Mouse (Mus musculus): Measurements from ENCODE around the gene Grpr. TPM values are rescaled to one million over a fixed set of nuclear protein-coding genes. Genes with fewer than 3 reads are reported as not detected.

Gene Grpr
- 1 to 10 TPM in 3 of 4 experiments, under 1 TPM in 1; 0.97 to 1.8 (median 1.1) TPM for total RNA-seq (2022)

DNA sequence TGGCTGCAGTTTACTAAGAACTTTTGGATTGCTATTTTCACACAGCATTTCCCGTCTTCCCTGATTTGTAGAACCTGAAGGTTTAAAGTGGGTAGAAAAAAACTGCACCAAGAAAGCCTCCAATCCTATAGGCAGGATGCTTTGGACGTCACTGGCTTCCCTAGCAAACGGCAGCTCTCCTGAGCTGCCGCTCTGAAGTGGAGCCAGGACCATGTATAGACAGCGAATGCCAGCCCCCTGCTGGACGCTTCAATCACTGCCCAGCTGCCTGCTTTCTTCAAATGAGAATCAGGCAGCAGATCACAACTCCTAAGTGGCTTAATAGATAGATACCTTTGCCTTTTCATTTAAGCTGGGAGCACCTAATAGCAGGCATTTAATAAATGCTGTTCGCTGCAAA is at the start of gene Grpr:
TSS of gene Grpr (minus strand) at position 12 of the 400 bp plus-strand sequence.
- DNase-seq (ENCODE audit: low spot score in 2 of 2) = peak; percentile 4 to 16

DNA sequence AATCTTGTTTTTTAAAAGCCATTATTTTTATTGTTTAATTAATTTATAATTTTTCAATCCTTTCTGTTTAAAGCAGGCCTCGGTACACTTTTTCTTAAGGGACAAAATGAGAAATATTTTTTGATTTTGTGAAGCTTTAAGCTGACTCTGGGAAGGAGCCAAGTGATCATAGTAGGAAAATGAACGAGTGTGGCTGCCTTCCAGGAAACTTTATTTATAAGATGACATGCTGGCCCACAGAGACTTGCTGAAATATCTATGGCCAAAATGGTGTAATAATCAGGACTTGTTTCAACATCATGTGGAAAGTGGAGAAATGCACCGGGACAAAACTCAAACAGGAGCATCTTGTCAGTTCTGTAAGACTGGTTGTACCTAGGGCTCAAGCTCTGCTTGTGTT is 11.0 kb upstream of the Grpr start:
- DNase-seq (ENCODE audit: low spot score in 2 of 2) = no peak

DNA sequence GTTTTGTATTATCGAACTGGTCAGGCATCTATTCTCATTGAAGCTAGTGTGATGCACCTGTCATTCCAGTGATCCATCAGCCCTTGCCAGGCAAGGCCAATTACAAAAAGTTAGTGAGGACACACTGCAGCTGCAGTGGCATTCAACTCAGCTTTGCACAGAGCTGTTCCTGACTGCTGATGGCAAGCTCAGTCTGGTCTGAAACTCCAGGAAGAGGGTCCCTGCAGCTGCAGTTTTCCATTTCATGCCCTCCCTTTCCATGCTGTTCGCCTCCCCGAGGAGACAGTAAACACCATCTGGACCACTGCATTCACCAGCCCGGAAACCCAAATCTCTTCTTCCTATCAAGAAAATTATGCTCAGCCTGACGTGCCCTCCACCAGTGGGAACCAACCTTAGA is 2.4 kb downstream of the Grpr start:
- DNase-seq (ENCODE audit: low spot score in 2 of 2) = no peak

DNA sequence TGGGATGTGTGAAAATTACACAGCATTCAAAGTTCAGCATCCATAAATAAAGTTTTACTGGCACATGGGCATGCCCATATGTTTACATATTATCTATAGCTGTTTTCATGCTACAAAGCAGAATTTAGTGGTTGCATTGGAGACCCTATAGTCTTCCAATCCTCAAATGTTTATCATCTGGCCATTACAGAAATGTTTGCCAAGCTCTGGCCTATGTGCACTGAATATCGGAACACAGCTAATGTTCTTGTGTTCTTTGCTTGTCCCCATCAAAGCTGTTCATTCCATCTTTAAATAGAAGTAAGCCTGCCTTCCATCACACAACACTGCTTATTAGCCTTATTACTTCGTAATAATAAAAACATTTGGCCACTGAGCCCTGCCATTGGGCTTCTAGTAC is 16.6 kb downstream of the Grpr start:
- no peak for DNase-seq (ENCODE audit: low spot score in 2 of 2)

DNA sequence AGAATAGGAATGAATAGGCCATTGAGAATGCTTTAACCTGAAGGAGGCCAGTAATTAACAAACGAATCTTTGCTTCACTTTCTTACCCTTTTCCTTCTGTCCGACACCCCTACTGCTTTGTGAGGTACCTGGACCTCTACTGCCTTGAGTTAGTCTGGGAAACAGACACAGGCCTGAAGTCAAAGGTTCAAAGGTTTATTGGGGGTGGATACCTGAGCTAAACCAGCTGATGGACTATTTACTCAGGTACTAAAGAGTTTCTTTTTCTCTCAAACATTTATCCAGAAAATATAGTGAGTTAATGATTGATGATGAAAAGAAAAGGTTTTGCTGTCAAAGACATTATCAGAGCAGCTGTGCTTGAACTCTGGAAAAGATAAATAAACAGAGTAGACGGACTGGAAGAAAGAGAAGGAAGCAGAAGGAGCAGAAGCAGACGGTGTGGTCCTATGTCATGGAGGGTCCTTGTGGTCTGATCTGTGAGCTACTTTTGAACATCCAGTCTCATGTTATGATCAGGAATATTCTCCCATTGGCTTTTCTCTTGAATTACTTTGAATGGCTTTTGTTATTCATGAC is 30.4 kb downstream of the Grpr start:
- DNase-seq (ENCODE audit: low spot score in 2 of 2) = no peak

DNA sequence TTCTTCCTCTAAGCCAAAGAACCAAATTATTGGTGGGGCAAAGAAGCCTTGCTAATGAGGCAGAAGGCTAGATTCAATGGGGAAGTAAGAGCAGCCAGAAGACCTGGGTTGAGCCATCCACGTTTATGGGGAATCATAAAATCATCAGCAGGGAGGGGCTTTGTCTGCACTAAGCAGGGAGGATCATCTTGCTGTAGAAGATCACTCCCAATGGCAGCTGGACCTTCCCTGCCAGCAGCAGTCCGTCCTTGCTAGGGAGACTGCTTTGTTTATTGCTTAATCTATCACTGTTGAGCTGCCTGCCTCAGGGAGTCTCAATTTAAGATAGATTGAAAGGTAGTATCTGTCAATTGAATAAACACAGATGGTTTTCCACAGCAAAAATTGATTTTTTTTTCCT is 37.7 kb downstream of the Grpr start:
- DNase-seq (ENCODE audit: low spot score in 2 of 2) = no peak

DNA sequence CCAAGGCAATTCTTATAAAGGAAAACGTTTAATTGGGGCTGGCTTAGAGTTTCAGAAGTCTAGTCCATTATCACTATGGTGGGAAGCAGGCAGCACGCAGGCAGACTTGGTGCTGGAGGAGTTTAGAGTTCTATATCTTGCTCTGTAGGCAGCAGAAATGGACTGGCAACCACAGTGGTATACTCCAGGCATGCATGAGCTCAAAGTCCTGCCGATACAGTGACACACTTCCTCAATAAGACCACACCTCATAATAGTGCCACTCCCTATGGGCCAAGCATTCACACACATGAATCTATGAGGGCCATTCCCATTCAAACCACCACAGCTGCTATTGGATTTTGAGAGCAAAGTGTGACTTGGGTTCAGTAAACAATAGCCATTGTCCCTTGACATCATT is 47.4 kb downstream of the Grpr start:
- no peak for DNase-seq (ENCODE audit: low spot score in 2 of 2)

Other genes with a start within 250 kb of the Grpr start
- 1 to 10 TPM in 1 of 4 experiments, under 1 TPM in 3; 0.40 to 1.5 (median 0.64) TPM for gene Rnf138rt1, start 211.7 kb upstream of the Grpr start, total RNA-seq (2022)

Measured in left cerebral cortex, adult 8-10 months (tissue).